Mouse (Mus musculus): ENCODE data around the gene Tmem98. TPM values are rescaled to one million over a fixed set of nuclear protein-coding genes. Genes with fewer than 3 reads are reported as not detected.

Gene Tmem98
- polyA plus RNA-seq, 1 experiment = 23.0 TPM

DNA sequence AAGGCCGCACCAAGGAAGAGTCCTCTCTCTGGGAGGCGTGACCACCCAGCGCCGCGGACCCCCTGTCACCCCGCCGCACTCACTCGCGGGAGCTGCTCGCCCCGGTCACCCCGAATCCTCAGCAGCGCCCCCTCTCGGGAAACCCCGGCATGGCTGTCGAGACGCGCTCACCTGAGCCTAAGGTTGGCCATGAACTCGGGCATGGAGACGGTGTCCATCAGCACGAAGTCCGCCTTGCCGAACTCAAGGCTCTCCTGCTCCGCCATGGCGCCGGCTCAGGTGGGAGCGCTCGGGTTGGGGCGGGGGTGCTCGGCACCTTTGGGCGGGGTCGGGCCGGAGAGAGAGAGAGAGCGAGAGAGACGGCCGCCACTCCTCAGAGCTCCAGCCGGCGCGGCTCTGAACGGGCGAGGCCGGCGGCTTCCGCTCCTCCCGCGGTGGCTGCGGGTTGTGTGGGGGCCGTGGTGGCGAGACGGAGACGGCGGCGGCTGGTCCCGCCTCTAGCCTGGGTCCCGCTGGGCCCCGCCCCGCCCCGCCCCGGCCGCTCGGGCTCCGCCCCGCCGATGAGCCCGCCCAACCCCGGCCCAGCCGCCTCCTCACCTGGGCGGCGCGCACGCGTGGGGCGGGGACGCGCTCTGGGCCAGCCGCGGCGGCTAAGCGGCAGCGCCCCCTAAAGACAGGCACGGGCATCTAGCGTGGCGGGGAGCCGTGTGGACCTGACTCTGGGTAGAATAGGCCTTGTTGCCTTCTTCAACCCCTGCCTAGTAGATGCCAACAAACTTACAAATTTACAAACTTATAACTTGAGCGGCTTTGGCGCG lies 30.2 kb upstream of the Tmem98 start, which contains the start of gene Myo1d:
Gene Myo1d (minus strand): TSS at position 499 of the 818 bp plus-strand sequence.
- peak within 1 kb of the TSS; percentile 88 for H3K4me3 ChIP-seq (ENCODE audit: insufficient read depth, low read depth, low read length)

DNA sequence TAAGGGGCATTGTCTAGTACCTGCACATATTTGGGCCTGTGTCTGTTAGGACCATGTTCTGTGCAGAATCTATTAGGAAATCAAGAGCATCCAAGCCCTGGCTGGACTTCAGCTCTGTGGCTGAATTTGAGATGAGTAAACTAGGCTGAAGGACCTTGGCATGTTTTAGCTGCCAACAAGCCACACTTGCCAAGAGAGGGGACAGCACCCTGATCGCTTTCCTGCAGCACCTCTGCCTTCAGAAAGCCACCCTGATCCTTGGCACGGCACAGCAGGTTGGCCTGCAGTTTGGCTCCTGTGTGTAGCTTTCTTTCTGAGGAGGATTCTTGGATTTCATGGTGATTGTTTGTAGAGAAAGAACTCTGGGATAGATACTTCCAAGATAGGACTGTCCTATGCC lies 28.4 kb upstream of the Tmem98 start:
- peak; percentile 39 for DNase-seq
- TF ChIP-seq CTCF (conservative IDR thresholded peaks at IDR 0.05; ENCODE audit: insufficient read depth, insufficient read length, low read depth, low read length) = no peak
- TF ChIP-seq POLR2A (IDR thresholded peaks at IDR 0.05; ENCODE audit: low read depth, low read length) = no peak
- Histone ChIP-seq H3K27ac (ENCODE audit: insufficient read depth, low read depth, low read length) (no peak overlapping the region), H3K4me1 (ENCODE audit: control insufficient read depth, insufficient read depth, low read length) (peaks cover 7% of the 10 kb centered on the region; the same call in 1 of the 2 replicates), H3K27me3 (replicated peaks; ENCODE audit: control insufficient read depth, insufficient read depth, low read length) (no peaks in the 10 kb centered on the region), H3K4me3 (ENCODE audit: insufficient read depth, low read depth, low read length) (no peak overlapping the region), H3K36me3 (ENCODE audit: control insufficient read depth, insufficient read depth, low read length) (no peaks in the 10 kb centered on the region)
- 84% methylated on average over 2 of the region's 2 CpGs for WGBS

More for the DNA sequence above, 30.2 kb upstream of the Tmem98 start, which contains the start of gene Myo1d:
- TF ChIP-seq CTCF (conservative IDR thresholded peaks at IDR 0.05; ENCODE audit: insufficient read depth, insufficient read length, low read depth, low read length) (peak; percentile 83), POLR2A (IDR thresholded peaks at IDR 0.05; ENCODE audit: low read depth, low read length) (peak; percentile 85)
- Histone ChIP-seq H3K27ac (ENCODE audit: insufficient read depth, low read depth, low read length) (peak within 1 kb of the TSS; percentile 72), H3K4me1 (ENCODE audit: control insufficient read depth, insufficient read depth, low read length) (peaks cover 15% of the 10 kb centered on the region), H3K27me3 (replicated peaks; ENCODE audit: control insufficient read depth, insufficient read depth, low read length) (no peaks in the 10 kb centered on the region), H3K36me3 (ENCODE audit: control insufficient read depth, insufficient read depth, low read length) (no peaks in the 10 kb centered on the region)
- peak; percentile 94 for DNase-seq
- WGBS = 1% methylated on average over 85 of the region's 87 CpGs

DNA sequence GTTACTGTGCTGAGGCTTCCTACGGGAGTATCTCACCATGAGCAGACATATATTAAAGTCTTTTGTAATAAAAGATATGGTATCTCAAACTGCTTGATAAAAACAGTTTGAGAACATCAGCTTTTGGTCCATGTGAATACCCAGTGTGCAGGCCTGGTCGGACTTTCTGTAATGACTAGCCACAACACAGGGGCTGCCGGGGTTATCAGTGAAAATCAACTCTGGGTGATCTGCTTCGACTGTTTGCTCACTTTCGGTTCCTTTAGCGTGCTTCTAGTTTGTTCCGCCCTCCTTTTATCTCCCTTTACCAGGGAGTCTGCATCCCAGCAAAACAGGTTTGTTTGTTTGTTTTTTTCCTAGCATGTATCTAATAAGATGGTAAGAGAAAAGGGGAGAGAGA lies 26.5 kb upstream of the Tmem98 start:
- no peaks in the 10 kb centered on the region for H3K36me3 ChIP-seq (ENCODE audit: control insufficient read depth, insufficient read depth, low read length)
- no peak for DNase-seq
- H3K27me3 ChIP-seq (replicated peaks; ENCODE audit: control insufficient read depth, insufficient read depth, low read length) = no peaks in the 10 kb centered on the region
- H3K27ac ChIP-seq (ENCODE audit: insufficient read depth, low read depth, low read length) = no peak overlapping the region
- H3K4me3 ChIP-seq (ENCODE audit: insufficient read depth, low read depth, low read length) = no peak overlapping the region
- H3K4me1 ChIP-seq (ENCODE audit: control insufficient read depth, insufficient read depth, low read length) = peaks cover 3% of the 10 kb centered on the region; the same call in 1 of the 2 replicates
- TF ChIP-seq POLR2A (IDR thresholded peaks at IDR 0.05; ENCODE audit: low read depth, low read length) (no peak), CTCF (conservative IDR thresholded peaks at IDR 0.05; ENCODE audit: insufficient read depth, insufficient read length, low read depth, low read length) (no peak)
- WGBS = 72% methylated on average over 7 of the region's 7 CpGs

DNA sequence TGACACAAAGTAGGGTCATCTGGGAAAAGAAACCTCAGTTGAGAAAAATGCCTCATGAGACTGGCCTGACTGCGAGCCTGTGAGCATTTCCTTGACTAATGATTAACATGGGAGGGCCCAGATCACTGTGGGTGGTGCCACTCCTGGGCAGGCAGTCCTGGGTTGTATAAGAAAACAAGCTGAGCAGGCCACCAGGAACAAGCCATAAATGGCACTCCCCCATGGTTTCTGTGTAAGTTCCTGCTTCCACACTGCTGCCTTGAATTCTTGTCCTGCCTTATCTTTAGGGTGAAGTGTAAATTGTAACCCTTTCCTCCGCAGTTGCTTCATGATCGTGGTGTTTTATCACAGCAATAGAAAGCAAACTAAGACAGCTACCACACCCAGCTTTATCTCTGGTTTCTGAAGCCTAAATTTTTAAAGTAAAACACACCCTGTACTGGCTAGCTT lies 25.7 kb upstream of the Tmem98 start:
- no peak overlapping the region for H3K4me3 ChIP-seq (ENCODE audit: insufficient read depth, low read depth, low read length)
- 29% methylated on average over 3 of the region's 3 CpGs for WGBS
- peak; percentile 94 for DNase-seq
- H3K4me1 ChIP-seq (ENCODE audit: control insufficient read depth, insufficient read depth, low read length) = peaks cover 3% of the 10 kb centered on the region; the same call in 1 of the 2 replicates
- no peaks in the 10 kb centered on the region for H3K27me3 ChIP-seq (replicated peaks; ENCODE audit: control insufficient read depth, insufficient read depth, low read length)
- H3K36me3 ChIP-seq (ENCODE audit: control insufficient read depth, insufficient read depth, low read length) = no peaks in the 10 kb centered on the region
- peak overlapping the region; percentile 90 for H3K27ac ChIP-seq (ENCODE audit: insufficient read depth, low read depth, low read length)
- TF ChIP-seq CTCF (conservative IDR thresholded peaks at IDR 0.05; ENCODE audit: insufficient read depth, insufficient read length, low read depth, low read length) (no peak), POLR2A (IDR thresholded peaks at IDR 0.05; ENCODE audit: low read depth, low read length) (no peak)

DNA sequence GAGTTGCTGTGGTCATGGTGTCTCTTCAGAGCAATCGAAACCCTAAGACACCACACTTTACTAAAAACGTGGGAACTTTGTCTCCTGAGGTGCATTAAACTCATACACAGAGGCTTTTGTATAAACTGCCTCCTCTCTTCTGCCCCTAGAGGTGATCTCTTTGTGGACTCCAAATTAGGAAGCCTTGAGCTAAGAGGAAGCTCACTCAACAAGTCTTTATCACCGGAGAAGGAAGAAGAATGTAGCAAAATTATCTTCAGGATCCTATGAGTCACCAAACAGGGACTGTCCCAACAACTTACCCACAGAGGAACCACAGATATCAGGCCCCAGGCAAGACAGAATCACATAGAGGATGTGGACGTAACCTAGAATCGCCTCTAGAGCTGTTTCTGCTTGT lies 24.3 kb upstream of the Tmem98 start:
- H3K27me3 ChIP-seq (replicated peaks; ENCODE audit: control insufficient read depth, insufficient read depth, low read length) = no peaks in the 10 kb centered on the region
- no peak overlapping the region for H3K27ac ChIP-seq (ENCODE audit: insufficient read depth, low read depth, low read length)
- no peak for TF ChIP-seq CTCF (conservative IDR thresholded peaks at IDR 0.05; ENCODE audit: insufficient read depth, insufficient read length, low read depth, low read length)
- no peak for TF ChIP-seq POLR2A (IDR thresholded peaks at IDR 0.05; ENCODE audit: low read depth, low read length)
- 80% methylated on average over 5 of the region's 5 CpGs for WGBS
- DNase-seq = no peak
- no peak overlapping the region for H3K4me3 ChIP-seq (ENCODE audit: insufficient read depth, low read depth, low read length)
- H3K36me3 ChIP-seq (ENCODE audit: control insufficient read depth, insufficient read depth, low read length) = no peaks in the 10 kb centered on the region
- peaks cover 3% of the 10 kb centered on the region; the same call in 1 of the 2 replicates for H3K4me1 ChIP-seq (ENCODE audit: control insufficient read depth, insufficient read depth, low read length)

DNA sequence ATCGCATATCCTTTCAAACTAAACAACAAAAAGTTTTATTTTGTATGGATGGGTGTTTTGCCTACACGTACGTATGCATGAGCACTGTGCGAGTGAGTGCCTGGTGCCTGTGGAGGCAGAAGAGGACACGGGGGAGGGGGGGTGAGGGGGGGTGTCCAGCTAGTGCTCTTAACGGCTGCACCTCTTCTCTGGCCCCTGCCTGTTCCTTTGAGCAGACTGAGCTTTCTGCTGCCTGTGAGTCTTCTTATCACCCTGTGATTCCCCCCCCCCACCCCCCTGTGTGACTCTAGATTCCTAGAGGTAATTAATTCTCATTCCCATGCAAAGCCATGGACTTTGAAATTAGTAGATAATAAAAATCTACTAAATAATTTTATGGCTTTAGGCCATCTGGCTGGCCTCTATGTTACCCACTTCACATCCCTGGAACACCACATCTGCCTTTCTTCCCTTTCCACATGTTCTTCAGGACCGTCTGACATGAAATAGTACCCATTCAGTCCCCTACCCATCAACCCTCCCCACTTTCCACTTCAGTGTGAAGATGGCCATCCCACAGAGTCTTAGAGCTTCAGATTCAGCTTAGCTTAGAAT lies 20.2 kb upstream of the Tmem98 start:
- TF ChIP-seq POLR2A (IDR thresholded peaks at IDR 0.05; ENCODE audit: low read depth, low read length) (no peak), CTCF (conservative IDR thresholded peaks at IDR 0.05; ENCODE audit: insufficient read depth, insufficient read length, low read depth, low read length) (no peak)
- Histone ChIP-seq H3K36me3 (ENCODE audit: control insufficient read depth, insufficient read depth, low read length) (no peaks in the 10 kb centered on the region), H3K4me3 (ENCODE audit: insufficient read depth, low read depth, low read length) (no peak overlapping the region), H3K27me3 (replicated peaks; ENCODE audit: control insufficient read depth, insufficient read depth, low read length) (no peaks in the 10 kb centered on the region), H3K4me1 (ENCODE audit: control insufficient read depth, insufficient read depth, low read length) (no peaks in the 10 kb centered on the region; the same call in 1 of the 2 replicates), H3K27ac (ENCODE audit: insufficient read depth, low read depth, low read length) (no peak overlapping the region)
- DNase-seq = no peak
- WGBS = 66% methylated on average over 7 of the region's 7 CpGs

DNA sequence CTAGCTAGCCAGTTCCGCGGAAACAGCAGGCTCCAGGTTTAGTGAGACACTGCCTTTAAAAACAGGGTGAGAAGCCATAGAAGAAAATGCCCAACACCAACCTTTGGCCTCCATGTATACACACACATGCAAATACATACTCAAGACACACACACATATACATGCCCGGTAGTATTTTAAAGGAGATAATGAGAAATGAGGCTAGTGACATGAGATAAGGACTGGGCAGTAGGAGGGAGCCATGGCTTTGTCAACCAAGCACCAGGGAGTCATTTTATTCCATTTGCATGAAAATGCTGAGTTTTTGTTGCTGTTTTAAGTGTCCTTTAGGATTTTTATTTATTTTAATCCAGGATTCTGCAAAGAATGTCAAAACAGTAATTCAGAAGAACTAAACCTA lies 19.6 kb upstream of the Tmem98 start:
- 84% methylated on average over 3 of the region's 3 CpGs for WGBS
- H3K27ac ChIP-seq (ENCODE audit: insufficient read depth, low read depth, low read length) = no peak overlapping the region
- DNase-seq = no peak
- no peaks in the 10 kb centered on the region for H3K36me3 ChIP-seq (ENCODE audit: control insufficient read depth, insufficient read depth, low read length)
- no peaks in the 10 kb centered on the region for H3K27me3 ChIP-seq (replicated peaks; ENCODE audit: control insufficient read depth, insufficient read depth, low read length)
- no peaks in the 10 kb centered on the region; the same call in 1 of the 2 replicates for H3K4me1 ChIP-seq (ENCODE audit: control insufficient read depth, insufficient read depth, low read length)
- TF ChIP-seq CTCF (conservative IDR thresholded peaks at IDR 0.05; ENCODE audit: insufficient read depth, insufficient read length, low read depth, low read length) (no peak), POLR2A (IDR thresholded peaks at IDR 0.05; ENCODE audit: low read depth, low read length) (no peak)
- H3K4me3 ChIP-seq (ENCODE audit: insufficient read depth, low read depth, low read length) = no peak overlapping the region
